Mouse (Mus musculus) urinary bladder, postnatal 4 days (tissue): ENCODE measurements at regions not wholly inside any gene's neighbourhood (a gene's known extent, or its start where the extent isn't known, plus 50 kb on each side); places are given as distances from the start of the nearest gene placed in this dataset.

Source experiments
- DNase-seq, 2 experiments: peaks; one replicate each; pipeline ENCODE4 v3.0.0; 2021 to 2022; ENCODE audit warnings: low spot score in 2 of 2

GRCm38 (mm10) chr6:50915166-50916030, 261.2 kb upstream of the Npvf start:
- DNase-seq, result no peak

DNA sequence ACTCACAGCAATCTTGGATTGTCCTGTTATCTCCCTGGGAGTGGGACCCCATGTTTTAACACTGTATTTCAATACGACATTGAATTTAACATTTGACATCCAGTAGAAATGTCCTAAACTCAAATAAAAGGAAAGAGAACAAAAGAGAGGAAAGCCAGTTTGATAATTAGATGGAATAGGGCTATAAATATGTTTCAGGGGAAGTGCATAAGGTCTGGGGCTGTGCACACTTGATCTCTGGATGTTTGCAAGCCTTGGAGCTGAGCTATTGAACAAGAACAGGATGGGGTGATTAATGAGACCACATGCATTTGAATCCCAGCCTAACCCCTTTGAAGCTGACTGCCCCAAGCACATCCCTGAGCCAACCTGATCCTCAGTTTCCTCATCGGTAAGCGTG, 264.0 kb upstream of the Npvf start:
- no peak for DNase-seq

GRCm38 (mm10) chr6:50922235-50922634, 268.0 kb upstream of the Npvf start:
- DNase-seq, result no peak

DNA sequence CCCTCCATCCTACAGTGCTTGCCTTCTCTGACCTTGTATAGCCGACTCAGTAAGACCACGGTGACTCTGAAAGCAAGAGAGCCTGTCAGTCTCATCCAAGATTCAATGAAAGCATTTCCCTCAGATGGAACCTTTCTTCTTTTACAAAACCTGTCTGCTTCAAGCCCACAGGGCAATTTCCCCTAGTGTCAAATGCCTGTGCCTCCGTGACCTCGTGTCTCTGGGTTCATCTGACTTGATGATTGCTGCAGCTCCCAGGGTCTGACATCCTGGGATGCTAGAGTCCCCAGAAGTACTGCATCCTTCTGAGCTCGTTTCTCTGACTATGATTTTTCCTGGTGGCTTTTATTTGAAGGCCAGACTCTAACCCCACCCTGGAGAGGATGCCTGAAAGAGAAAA, 270.3 kb upstream of the Npvf start:
- DNase-seq, result no peak

- DNase-seq, result no peak
These were observed 270.8 kb upstream of the Npvf start for GRCm38 (mm10) chr6:50924998-50925397.

DNA sequence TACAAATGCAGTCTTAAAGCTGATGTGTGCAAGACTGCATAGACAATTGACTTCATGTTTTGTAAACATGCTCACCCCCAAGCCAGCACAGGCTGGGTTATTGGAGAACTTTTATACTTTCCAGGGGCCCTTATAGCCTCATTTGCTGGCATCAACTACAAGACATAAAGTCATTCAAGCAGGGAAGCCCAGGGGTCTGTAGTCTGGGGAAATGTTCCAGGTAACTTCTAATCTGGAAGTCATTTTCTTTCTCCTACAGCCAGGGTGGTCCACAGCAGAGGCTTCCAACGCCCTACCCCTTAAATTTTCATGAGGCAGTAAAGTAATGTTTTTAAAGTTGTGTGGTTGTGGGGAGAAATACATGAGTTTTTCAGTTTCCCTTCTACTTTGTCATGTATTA, 272.1 kb upstream of the Npvf start:
- no peak for DNase-seq

DNA sequence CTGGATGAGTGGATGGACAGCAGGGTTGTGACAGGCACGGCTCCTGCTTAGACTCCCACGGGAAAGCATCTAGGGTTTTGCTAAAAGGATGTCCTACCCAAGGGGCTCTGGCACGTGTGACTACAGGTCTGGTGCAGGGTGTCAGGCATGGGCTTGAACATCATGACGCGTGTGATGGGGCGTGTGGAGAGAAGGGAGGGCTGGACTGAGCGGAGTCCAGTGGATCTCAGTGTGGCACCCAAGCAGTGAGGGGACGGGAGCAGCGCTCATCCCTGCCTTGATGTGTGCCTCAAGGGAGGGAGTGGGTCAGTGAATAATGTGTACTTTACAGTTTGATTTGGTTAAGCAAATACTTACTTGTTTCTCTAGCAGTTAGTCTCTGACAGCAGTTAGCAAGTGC, 275.3 kb upstream of the Npvf start:
- no peak for DNase-seq

- DNase-seq, result no peak
These were observed 279.3 kb upstream of the Npvf start for GRCm38 (mm10) chr6:50933510-50933909.

GRCm38 (mm10) chr6:50934245-50934644, 280.0 kb upstream of the Npvf start:
- no peak for DNase-seq

GRCm38 (mm10) chr6:50936306-50936705, 282.1 kb upstream of the Npvf start:
- no peak for DNase-seq

- DNase-seq, result peak; percentile 62 to 78
These were observed 282.9 kb upstream of the Npvf start for GRCm38 (mm10) chr6:50937094-50937493.

DNA sequence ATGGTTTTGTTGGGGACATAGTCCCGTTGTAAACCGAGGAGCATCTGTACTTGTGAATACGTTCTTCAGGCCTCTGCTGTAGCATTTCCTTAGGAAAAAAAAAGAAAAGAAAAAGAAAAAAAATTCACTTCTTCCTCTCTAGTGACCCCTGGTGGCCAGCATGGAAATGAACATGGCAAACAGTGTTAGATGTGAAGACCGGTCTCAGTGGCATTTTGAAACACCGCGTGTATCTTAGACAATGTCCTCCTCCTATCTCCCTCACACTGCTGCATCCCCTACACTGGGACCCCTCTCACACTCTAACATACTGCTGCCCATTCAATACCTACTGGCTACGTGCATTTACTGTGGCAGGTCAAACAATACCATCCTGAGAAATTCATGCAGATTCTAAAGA, 284.6 kb upstream of the Npvf start:
- no peak for DNase-seq

DNA sequence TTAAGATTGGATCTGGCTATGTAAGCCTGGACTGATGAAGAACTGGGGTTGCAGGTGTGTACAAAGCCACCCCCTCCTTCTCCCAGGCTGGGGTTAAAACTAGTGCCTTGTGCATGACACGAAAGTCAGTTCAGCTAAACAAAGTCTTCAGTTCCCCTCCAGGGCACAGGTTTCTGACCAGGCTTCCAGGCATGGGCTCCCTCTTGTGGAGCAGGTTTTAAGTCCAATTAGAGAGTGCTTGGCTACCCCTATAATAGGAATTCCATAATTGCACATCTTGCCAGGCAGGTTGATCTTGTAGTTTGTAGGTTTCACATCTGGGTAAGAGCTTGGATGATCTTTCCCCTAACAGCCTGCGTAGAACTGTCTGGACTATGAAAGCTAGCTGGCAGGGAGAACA, 285.2 kb upstream of the Npvf start:
- no peak for DNase-seq

GRCm38 (mm10) chr6:50940118-50940517, 285.9 kb upstream of the Npvf start:
- DNase-seq, result no peak

- DNase-seq, result peak in 1 of 2 experiments; percentile 28
These were observed 286.6 kb upstream of the Npvf start for GRCm38 (mm10) chr6:50940641-50941398.

DNA sequence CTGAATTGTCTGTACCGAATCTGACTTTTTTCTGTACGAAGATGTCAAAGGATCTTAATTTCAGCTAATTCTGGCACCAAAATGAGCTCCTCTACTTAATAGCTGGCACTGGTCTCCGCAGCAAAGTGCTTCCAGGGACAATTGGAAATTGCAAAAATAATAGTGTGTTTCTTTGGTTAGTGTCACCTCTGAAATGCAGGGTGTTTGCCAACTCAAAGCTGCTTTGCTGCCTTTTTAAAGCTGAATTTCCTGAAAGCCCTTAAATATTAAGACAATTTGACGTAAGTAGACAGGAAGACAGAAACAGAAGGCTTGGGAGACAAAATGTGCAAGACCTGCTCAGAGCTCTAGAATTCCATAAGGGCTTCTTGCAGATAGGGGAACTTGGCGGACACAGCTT, 288.5 kb upstream of the Npvf start:
- DNase-seq, result no peak

GRCm38 (mm10) chr6:50948061-50948460, 293.8 kb upstream of the Npvf start:
- DNase-seq, result no peak

GRCm38 (mm10) chr6:50949361-50949760, 295.1 kb upstream of the Npvf start:
- DNase-seq, result no peak

DNA sequence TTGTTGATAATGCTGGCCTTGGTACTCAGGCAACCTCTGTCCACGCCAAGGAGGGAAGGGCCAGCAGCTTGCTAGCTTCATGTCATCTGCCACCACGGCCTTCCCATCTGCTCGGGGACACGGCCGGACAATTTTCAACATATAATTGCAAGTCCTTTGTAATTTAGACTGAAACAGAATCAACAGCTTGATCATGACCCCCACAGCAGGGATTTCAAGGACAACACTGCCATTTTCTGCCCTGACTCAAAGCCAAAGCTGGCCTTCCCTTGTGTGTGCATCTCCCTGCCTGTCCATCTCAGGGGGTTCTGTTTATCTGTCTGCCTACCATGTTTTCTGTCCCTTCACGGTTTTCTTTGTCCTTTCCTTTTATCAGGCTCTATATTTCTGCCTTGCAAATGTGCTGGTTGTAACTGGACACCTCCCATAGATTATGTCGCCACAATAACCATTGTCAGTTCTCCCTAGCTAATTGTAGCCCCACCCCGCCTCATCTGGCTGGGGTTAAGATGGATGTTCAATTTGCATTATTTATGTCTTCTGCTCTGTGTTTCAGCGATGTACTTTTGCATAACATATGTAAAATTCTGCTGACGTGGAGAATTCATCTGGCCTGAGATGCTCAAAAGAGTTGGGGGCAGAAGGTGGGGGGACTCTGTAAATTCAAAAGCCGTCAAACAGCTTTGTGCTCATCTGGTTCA, 295.8 kb upstream of the Npvf start:
- DNase-seq, result no peak

GRCm38 (mm10) chr6:50957328-50957900, 303.2 kb upstream of the Npvf start:
- no peak for DNase-seq

DNA sequence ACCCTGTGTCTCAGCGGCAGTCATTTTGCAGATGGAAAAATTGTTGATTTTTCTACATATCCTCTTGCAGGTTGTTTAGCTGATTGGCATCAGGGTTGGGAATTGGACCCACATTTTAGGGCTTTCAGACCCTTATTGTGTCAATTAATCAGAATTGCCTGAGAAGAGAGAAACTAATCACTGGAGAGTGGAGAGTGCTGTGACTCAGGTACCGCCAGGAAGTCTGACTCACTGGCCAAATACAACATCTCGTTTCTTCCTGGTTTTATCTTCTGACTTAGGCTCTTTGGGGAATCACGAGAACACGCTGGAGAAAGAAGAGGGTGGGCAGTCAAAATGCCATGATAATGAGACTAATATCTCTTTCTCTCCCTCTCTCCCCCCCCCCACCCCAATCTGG, 306.1 kb upstream of the Npvf start:
- no peak for DNase-seq

- DNase-seq, result peak in 1 of 2 experiments; percentile 44
These were observed 307.4 kb upstream of the Npvf start for GRCm38 (mm10) chr6:50961592-50961991.
